Mouse (Mus musculus) spleen, adult 2 months (tissue): ENCODE data around the gene Fam216b. TPM values are rescaled to one million over a fixed set of nuclear protein-coding genes. Genes with fewer than 3 reads are reported as not detected.

Experiments used
- DNase-seq, 2 experiments: peaks; one replicate each; pipeline versions ENCODE4 v3.0.0 to v3.0.0-alpha.2; 2012 to 2021; ENCODE audit warnings: low spot score in 2 of 2, low read depth in 1 of 2
- H3K27ac ChIP-seq: fragments of 200-500 bp; 2 replicates; pipeline ENCODE4 v1.5.1; 2012; ENCODE audit warnings: low read length, inconsistent platforms; ENCODE audit not compliant: insufficient read depth
- H3K27me3 ChIP-seq: fragments of 200-500 bp; 2 replicates; pipeline ENCODE4 v1.6.1; 2012; ENCODE audit warnings: mild to moderate bottlenecking, moderate library complexity, low read length, inconsistent platforms; ENCODE audit not compliant: control insufficient read depth, insufficient read depth
- H3K36me3 ChIP-seq: fragments of 200-500 bp; 2 replicates; pipeline ENCODE4 v1.6.1; 2012; ENCODE audit warnings: mild to moderate bottlenecking, low read length, inconsistent platforms; ENCODE audit not compliant: control insufficient read depth, insufficient read depth
- H3K4me1 ChIP-seq: fragments of 200-500 bp; 2 replicates; pipeline ENCODE4 v1.6.1; 2011; ENCODE audit warnings: inconsistent platforms; ENCODE audit not compliant: control insufficient read depth, insufficient read depth, insufficient read length
- H3K4me3 ChIP-seq: fragments of 200-500 bp; 2 replicates; pipeline ENCODE4 v1.5.1; 2011; ENCODE audit warnings: mild to moderate bottlenecking, inconsistent platforms; ENCODE audit not compliant: insufficient read depth, insufficient read length; ENCODE audit errors: extremely low read depth
- CTCF ChIP-seq: fragments of 200-500 bp; IDR thresholded peaks from 2 replicates; pipeline ENCODE4 v1.5.1; 2011; ENCODE audit warnings: mild to moderate bottlenecking, inconsistent platforms; ENCODE audit not compliant: insufficient read depth, insufficient read length, insufficient replicate concordance; ENCODE audit errors: extremely low read depth
- POLR2A ChIP-seq: fragments of 200-500 bp; IDR thresholded peaks from 2 replicates; pipeline ENCODE4 v1.6.1; 2011; ENCODE audit warnings: low read depth, low read length, inconsistent platforms
- WGBS: fragments of 180-500 bp; shearing (Covaris S2); methylation state at CpG from one replicate; pipeline ENCODE4 v1.1.7; 2018; 5-methylcytosine and 5-hydroxymethylcytosine counted together
- polyA plus RNA-seq: library from polyadenylated mRNA; depleted of rRNA; stranded (reverse); fragments of >200 nt; gene quantifications from 2 replicates; pipeline ENCODE4 v1.2.3, GENCODE M21; 2012; rRNA removed

Fam216b gene
- not detected in 2 replicates for polyA plus RNA-seq

GRCm38 (mm10) chr14:78088907-78089306 is at the start of gene Fam216b:
TSS of gene Fam216b (minus strand) at chr14:78089007.
- no peak for DNase-seq

GRCm38 (mm10) chr14:78132368-78133052 is 43.7 kb upstream of the Fam216b start:
- no peak for DNase-seq
- TF ChIP-seq POLR2A (no peak), CTCF (no peak)
- no peak overlapping the region for H3K27ac ChIP-seq
- no peak overlapping the region for H3K4me3 ChIP-seq
- no peaks in the 10 kb centered on the region for H3K4me1 ChIP-seq
- H3K27me3 ChIP-seq: no peaks in the 10 kb centered on the region
- 74% methylated on average over 5 of the region's 5 CpGs for WGBS
- no peaks in the 10 kb centered on the region for H3K36me3 ChIP-seq

More at GRCm38 (mm10) chr14:78088907-78089306, at the start of gene Fam216b:
- Histone ChIP-seq H3K27me3 (no peaks in the 10 kb centered on the region), H3K36me3 (no peaks in the 10 kb centered on the region), H3K27ac (no peak within 1 kb of the TSS), H3K4me1 (no peaks in the 10 kb centered on the region), H3K4me3 (no peak within 1 kb of the TSS)
- 87% methylated on average over 6 of the region's 6 CpGs for WGBS
- TF ChIP-seq POLR2A: no peak
- TF ChIP-seq CTCF: no peak

DNA sequence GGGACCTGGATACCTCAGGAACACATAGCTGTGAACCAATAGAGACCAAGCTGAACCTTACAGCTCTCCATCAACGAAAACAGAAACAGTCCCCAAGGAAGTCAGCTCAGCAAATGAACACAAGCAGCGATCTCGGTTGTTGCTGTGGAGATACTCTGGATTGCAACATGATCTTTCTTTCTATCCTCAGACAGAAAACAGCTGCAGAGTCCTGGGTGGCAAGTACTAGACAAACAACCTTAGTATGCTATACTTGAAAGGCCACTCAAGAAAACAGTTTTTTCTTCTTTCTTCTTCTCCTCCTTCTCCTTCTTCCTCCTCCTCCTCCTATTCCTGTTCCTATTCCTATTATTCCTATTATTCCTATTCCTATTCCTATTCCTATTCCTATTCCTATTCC is 37.9 kb upstream of the Fam216b start:
- WGBS: 77% methylated on average over 3 of the region's 3 CpGs
- Histone ChIP-seq H3K27me3 (no peaks in the 10 kb centered on the region), H3K4me1 (no peaks in the 10 kb centered on the region), H3K4me3 (no peak overlapping the region), H3K27ac (no peak overlapping the region), H3K36me3 (no peaks in the 10 kb centered on the region)
- TF ChIP-seq CTCF: no peak
- no peak for TF ChIP-seq POLR2A
- no peak for DNase-seq

- WGBS: 63% methylated on average over 3 of the region's 3 CpGs
- Histone ChIP-seq H3K27me3 (no peaks in the 10 kb centered on the region), H3K4me3 (no peak overlapping the region)
These were observed 31.5 kb upstream of the Fam216b start for GRCm38 (mm10) chr14:78120286-78120685.

GRCm38 (mm10) chr14:78119449-78120200 is 30.8 kb upstream of the Fam216b start:
- H3K36me3 ChIP-seq: no peaks in the 10 kb centered on the region
- no peak overlapping the region for H3K4me3 ChIP-seq
- TF ChIP-seq POLR2A (no peak), CTCF (no peak)
- H3K27me3 ChIP-seq: no peaks in the 10 kb centered on the region
- no peaks in the 10 kb centered on the region for H3K4me1 ChIP-seq
- no peak for DNase-seq
- H3K27ac ChIP-seq: no peak overlapping the region
- 72% methylated on average over 10 of the region's 10 CpGs for WGBS

More at GRCm38 (mm10) chr14:78120286-78120685, 31.5 kb upstream of the Fam216b start:
- H3K36me3 ChIP-seq: no peaks in the 10 kb centered on the region
- H3K4me1 ChIP-seq: no peaks in the 10 kb centered on the region
- DNase-seq: no peak
- no peak for TF ChIP-seq CTCF
- no peak for TF ChIP-seq POLR2A
- no peak overlapping the region for H3K27ac ChIP-seq

DNA sequence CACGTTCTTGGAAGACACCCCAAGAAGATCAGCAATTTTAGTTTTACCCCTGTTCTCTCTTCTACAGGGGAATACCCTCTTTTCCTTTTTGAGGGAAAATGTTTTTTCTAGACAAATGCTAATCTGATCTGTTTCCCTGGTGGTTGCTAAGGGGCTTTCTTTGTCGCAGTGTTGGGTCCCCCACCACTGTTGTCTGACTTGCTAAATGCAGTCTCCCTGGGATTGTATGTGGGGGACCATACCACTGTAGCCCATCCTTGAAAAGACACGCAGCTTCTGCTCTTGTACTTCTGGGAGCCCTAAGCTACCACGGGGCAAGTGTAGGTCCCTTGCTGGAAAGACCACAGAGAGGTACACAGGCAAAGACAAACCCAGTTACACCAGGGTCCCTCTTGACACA is 28.9 kb upstream of the Fam216b start:
- 88% methylated on average over 4 of the region's 4 CpGs for WGBS
- TF ChIP-seq CTCF (no peak), POLR2A (no peak)

More for the DNA sequence above, 28.9 kb upstream of the Fam216b start:
- Histone ChIP-seq H3K27ac (no peak overlapping the region), H3K36me3 (no peaks in the 10 kb centered on the region), H3K4me3 (no peak overlapping the region), H3K4me1 (no peaks in the 10 kb centered on the region), H3K27me3 (no peaks in the 10 kb centered on the region)
- no peak for DNase-seq
